Mouse (Mus musculus): ENCODE measurements around the gene Lipt2.

DNA sequence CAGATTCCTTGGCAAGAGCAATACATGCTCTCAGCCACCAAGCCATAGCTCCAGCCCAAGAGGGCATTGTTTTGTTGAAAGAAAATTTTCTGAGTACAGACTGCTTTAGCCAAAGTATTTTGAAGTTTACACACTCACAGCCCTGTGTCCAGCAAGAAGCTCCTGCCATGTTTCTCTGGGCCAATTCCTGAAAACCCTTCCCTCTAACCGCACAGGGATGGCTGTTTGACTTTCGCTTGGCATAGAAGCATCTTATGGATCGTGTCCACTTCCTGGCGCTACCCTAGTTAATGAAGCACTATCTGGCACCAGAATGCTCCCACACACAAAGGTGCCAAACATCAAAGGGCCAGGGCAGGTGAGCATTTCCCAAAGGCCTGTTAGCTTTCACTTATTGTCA is 10.5 kb upstream of the Lipt2 start:
- no peak for TF ChIP-seq ZC3H11A (IDR thresholded peaks at IDR 0.05; ENCODE audit: borderline replicate concordance, low read depth, low read length)
- TF ChIP-seq HCFC1 (IDR thresholded peaks at IDR 0.05; ENCODE audit: borderline replicate concordance, insufficient read depth, low read length): no peak
- TF ChIP-seq ZNF384 (IDR thresholded peaks at IDR 0.05; ENCODE audit: low read depth, low read length): no peak

Data from ES-E14 (cell line).